Mouse (Mus musculus): Measurements from ENCODE around the gene Pla2g15.

The Pla2g15 gene

GRCm38 (mm10) chr8:106134751-106135571 lies 15.2 kb upstream of the Pla2g15 start:
- peak; percentile 94 for DNase-seq (ENCODE audit: low spot score)

GRCm38 (mm10) chr8:106135672-106136071 lies 14.5 kb upstream of the Pla2g15 start:
- DNase-seq (ENCODE audit: low spot score): no peak

GRCm38 (mm10) chr8:106136156-106137130 lies 13.8 kb upstream of the Pla2g15 start, which contains the start of gene Esrp2:
Esrp2 (minus strand) TSS chr8:106136974.
- peak; percentile 92 for DNase-seq (ENCODE audit: low spot score)

- DNase-seq (ENCODE audit: low spot score): no peak
These were observed 12.8 kb upstream of the Pla2g15 start for GRCm38 (mm10) chr8:106137218-106137905.

GRCm38 (mm10) chr8:106137906-106138477 lies 12.2 kb upstream of the Pla2g15 start:
- DNase-seq (ENCODE audit: low spot score): peak; percentile 93

- DNase-seq (ENCODE audit: low spot score): no peak
These were observed 11.6 kb upstream of the Pla2g15 start for GRCm38 (mm10) chr8:106138616-106139015.

GRCm38 (mm10) chr8:106140191-106140590 lies 10.0 kb upstream of the Pla2g15 start:
- no peak for DNase-seq (ENCODE audit: low spot score)

GRCm38 (mm10) chr8:106140769-106141168 lies 9.4 kb upstream of the Pla2g15 start:
- DNase-seq (ENCODE audit: low spot score): peak; percentile 86

- DNase-seq (ENCODE audit: low spot score): no peak
These were observed 4.9 kb upstream of the Pla2g15 start for GRCm38 (mm10) chr8:106145331-106145730.

GRCm38 (mm10) chr8:106146014-106146413 lies 4.2 kb upstream of the Pla2g15 start:
- no peak for DNase-seq (ENCODE audit: low spot score)

GRCm38 (mm10) chr8:106147868-106148565 lies 2.2 kb upstream of the Pla2g15 start:
- no peak for DNase-seq (ENCODE audit: low spot score)

- no peak for DNase-seq (ENCODE audit: low spot score)
These were observed 1.2 kb upstream of the Pla2g15 start for GRCm38 (mm10) chr8:106149025-106149424.

- DNase-seq (ENCODE audit: low spot score): no peak
These were observed 428 bp downstream of the Pla2g15 start for GRCm38 (mm10) chr8:106150653-106151000.

- DNase-seq (ENCODE audit: low spot score): no peak
These were observed 842 bp downstream of the Pla2g15 start for GRCm38 (mm10) chr8:106151041-106151440.

GRCm38 (mm10) chr8:106152876-106153275 lies 2.7 kb downstream of the Pla2g15 start:
- DNase-seq (ENCODE audit: low spot score): no peak

- DNase-seq (ENCODE audit: low spot score): no peak
These were observed 7.2 kb downstream of the Pla2g15 start for GRCm38 (mm10) chr8:106157419-106157818.

GRCm38 (mm10) chr8:106158381-106158780 lies 8.2 kb downstream of the Pla2g15 start:
- no peak for DNase-seq (ENCODE audit: low spot score)

- DNase-seq (ENCODE audit: low spot score): no peak
These were observed 9.7 kb downstream of the Pla2g15 start for GRCm38 (mm10) chr8:106159876-106160275.

GRCm38 (mm10) chr8:106163251-106163650 lies 13.1 kb downstream of the Pla2g15 start:
- DNase-seq (ENCODE audit: low spot score): no peak

GRCm38 (mm10) chr8:106165460-106165859 lies 15.3 kb downstream of the Pla2g15 start:
- peak; percentile 76 for DNase-seq (ENCODE audit: low spot score)

- peak; percentile 86 for DNase-seq (ENCODE audit: low spot score)
These were observed 18.3 kb downstream of the Pla2g15 start, which contains the start of gene Slc7a6 for GRCm38 (mm10) chr8:106168356-106169016. Slc7a6 (plus strand) TSS chr8:106168857.
